Mouse (Mus musculus) stomach, embryonic 15.5 days (tissue): Measurements from ENCODE around the gene Gm8369. TPM values are rescaled to one million over a fixed set of nuclear protein-coding genes. Genes with fewer than 3 reads are reported as not detected.
"Not testable (repeated sequence)": the region's sequence is repeated elsewhere in the genome, so short reads cannot be mapped to it uniquely, and the experiment has no call there.

ENCODE experiments used
- ATAC-seq: fragments of 200-750 bp; cut with Nextera tagmentation; 2 replicates; pipeline ENCODE4 v1.8.0; 2017; ENCODE audit warnings: low read depth, moderate number of reproducible peaks, moderate TSS enrichment; ENCODE audit not compliant: insufficient read depth, low FRiP score
- H3K27ac ChIP-seq: fragments of 300-500 bp; sonication (generic); 2 replicates; pipeline ENCODE4 v1.5.1; 2015; ENCODE audit warnings: mild to moderate bottlenecking, inconsistent platforms
- H3K27me3 ChIP-seq: fragments of 300-500 bp; sonication (generic); replicated peaks from 2 replicates; pipeline ENCODE4 v1.6.1; 2015; ENCODE audit warnings: inconsistent platforms
- H3K36me3 ChIP-seq: fragments of 300-500 bp; sonication (generic); 2 replicates; pipeline ENCODE4 v1.6.1; 2015; ENCODE audit warnings: inconsistent platforms
- H3K4me1 ChIP-seq: fragments of 300-500 bp; sonication (generic); 2 replicates; pipeline ENCODE4 v1.6.1; 2015; ENCODE audit warnings: inconsistent platforms
- H3K4me2 ChIP-seq: fragments of 300-500 bp; sonication (generic); 2 replicates; pipeline ENCODE4 v1.6.1; 2015; ENCODE audit warnings: mild to moderate bottlenecking, inconsistent platforms
- H3K4me3 ChIP-seq: fragments of 300-500 bp; sonication (generic); replicated peaks from 2 replicates; pipeline ENCODE4 v1.5.1; 2015; ENCODE audit warnings: inconsistent platforms
- H3K9ac ChIP-seq: fragments of 300-500 bp; sonication (generic); 2 replicates; pipeline ENCODE4 v1.6.1; 2015; ENCODE audit warnings: inconsistent platforms
- H3K9me3 ChIP-seq: fragments of 300-500 bp; sonication (generic); 2 replicates; pipeline ENCODE4 v1.6.1; 2016; ENCODE audit warnings: inconsistent platforms
- WGBS: fragments of 180-500 bp; shearing (Covaris S2); methylation state at CpG from one replicate; pipeline ENCODE4 v1.1.7; 2015; 5-methylcytosine and 5-hydroxymethylcytosine counted together
- polyA plus RNA-seq: library from polyadenylated mRNA; unstranded; fragments of >200 nt; fragmentation: Nextera tagmentation; extraction: Ambion mirVana; gene quantifications from 2 replicates; pipeline ENCODE4 v1.2.1, GENCODE M21; 2015

Gene Gm8369
- polyA plus RNA-seq: not detected in 2 replicates

GRCm38 (mm10) chr19:11485746-11486145 lies at the start of gene Gm8369:
Gene Gm8369, plus strand, starts transcription at chr19:11485938.
- H3K9me3 ChIP-seq: no peaks in the 10 kb centered on the region
- H3K4me3 ChIP-seq: no peak within 1 kb of the TSS
- H3K9ac ChIP-seq: no peak within 1 kb of the TSS
- H3K4me2 ChIP-seq: no peak within 1 kb of the TSS
- H3K27me3 ChIP-seq: no peaks in the 10 kb centered on the region
- 59% methylated on average over 2 of the region's 2 CpGs for WGBS
- H3K36me3 ChIP-seq: no peaks in the 10 kb centered on the region
- H3K27ac ChIP-seq: no peak within 1 kb of the TSS
- H3K4me1 ChIP-seq: no peaks in the 10 kb centered on the region
- no peak for ATAC-seq

GRCm38 (mm10) chr19:11443338-11443737 lies 42.4 kb upstream of the Gm8369 start, which contains the start of gene Ms4a4b:
Gene Ms4a4b, plus strand, starts transcription at chr19:11443553.
- H3K9me3 ChIP-seq: no peaks in the 10 kb centered on the region
- H3K36me3 ChIP-seq: no peaks in the 10 kb centered on the region
- no peak within 1 kb of the TSS for H3K27ac ChIP-seq
- no peak for ATAC-seq
- H3K9ac ChIP-seq: no peak within 1 kb of the TSS
- H3K4me2 ChIP-seq: no peak within 1 kb of the TSS
- H3K4me3 ChIP-seq: no peak within 1 kb of the TSS
- H3K27me3 ChIP-seq: no peaks in the 10 kb centered on the region
- H3K4me1 ChIP-seq: no peaks in the 10 kb centered on the region

- Histone ChIP-seq H3K36me3 (no peaks in the 10 kb centered on the region), H3K4me2 (no peak overlapping the region), H3K9ac (no peak overlapping the region), H3K4me3 (no peak overlapping the region), H3K9me3 (no peaks in the 10 kb centered on the region), H3K4me1 (no peaks in the 10 kb centered on the region), H3K27me3 (no peaks in the 10 kb centered on the region), H3K27ac (no peak overlapping the region)
- 76% methylated on average over 5 of the region's 5 CpGs for WGBS
- ATAC-seq: no peak
Measured at GRCm38 (mm10) chr19:11443964-11444363, 41.8 kb upstream of the Gm8369 start.

GRCm38 (mm10) chr19:11447238-11447637 lies 38.5 kb upstream of the Gm8369 start:
- Histone ChIP-seq H3K27me3 (no peaks in the 10 kb centered on the region), H3K4me2 (no peak overlapping the region), H3K9ac (no peak overlapping the region), H3K27ac (no peak overlapping the region), H3K4me1 (no peaks in the 10 kb centered on the region), H3K36me3 (no peaks in the 10 kb centered on the region), H3K4me3 (no peak overlapping the region), H3K9me3 (no peaks in the 10 kb centered on the region)
- 82% methylated on average over 2 of the region's 2 CpGs for WGBS
- no peak for ATAC-seq

- H3K27ac ChIP-seq, ATAC-seq, H3K4me2 ChIP-seq, H3K9me3 ChIP-seq, H3K4me3 ChIP-seq, H3K4me1 ChIP-seq, H3K9ac ChIP-seq, H3K36me3 ChIP-seq, H3K27me3 ChIP-seq: not testable (repeated sequence)
- 73% methylated on average over 4 of the region's 4 CpGs for WGBS
Measured at GRCm38 (mm10) chr19:11459041-11459440, 26.7 kb upstream of the Gm8369 start.

GRCm38 (mm10) chr19:11464795-11465194 lies 20.9 kb upstream of the Gm8369 start:
- H3K4me1 ChIP-seq, ATAC-seq: not testable (repeated sequence)
- 31% methylated on average over 1 of the region's 1 CpGs for WGBS

GRCm38 (mm10) chr19:11466471-11466870 lies 19.3 kb upstream of the Gm8369 start:
- WGBS: 42% methylated on average over 5 of the region's 5 CpGs
- no peak for ATAC-seq
- H3K4me2 ChIP-seq: no peak overlapping the region
- H3K9ac ChIP-seq: no peak overlapping the region
- H3K36me3 ChIP-seq: no peaks in the 10 kb centered on the region
- H3K27ac ChIP-seq: no peak overlapping the region
- H3K4me3 ChIP-seq: no peak overlapping the region
- no peaks in the 10 kb centered on the region for H3K27me3 ChIP-seq
- no peaks in the 10 kb centered on the region for H3K9me3 ChIP-seq
- no peaks in the 10 kb centered on the region for H3K4me1 ChIP-seq

More at GRCm38 (mm10) chr19:11464795-11465194, 20.9 kb upstream of the Gm8369 start:
- H3K27me3 ChIP-seq, H3K9ac ChIP-seq, H3K4me3 ChIP-seq, H3K9me3 ChIP-seq, H3K4me2 ChIP-seq, H3K27ac ChIP-seq, H3K36me3 ChIP-seq: not testable (repeated sequence)

- not testable (repeated sequence) for H3K9me3 ChIP-seq, H3K36me3 ChIP-seq, H3K4me1 ChIP-seq, H3K4me3 ChIP-seq, H3K27me3 ChIP-seq, H3K4me2 ChIP-seq, ATAC-seq, H3K9ac ChIP-seq, H3K27ac ChIP-seq
- 62% methylated on average over 1 of the region's 1 CpGs for WGBS
Measured at GRCm38 (mm10) chr19:11468361-11468760, 17.4 kb upstream of the Gm8369 start.

GRCm38 (mm10) chr19:11469215-11469614 lies 16.5 kb upstream of the Gm8369 start, which contains the start of gene Ms4a6c:
Gene Ms4a6c, plus strand, starts transcription at chr19:11469366.
- 75% methylated on average over 4 of the region's 4 CpGs for WGBS
- ATAC-seq, H3K9ac ChIP-seq, H3K4me2 ChIP-seq, H3K27ac ChIP-seq, H3K9me3 ChIP-seq, H3K36me3 ChIP-seq, H3K4me1 ChIP-seq, H3K4me3 ChIP-seq, H3K27me3 ChIP-seq: not testable (repeated sequence)

GRCm38 (mm10) chr19:11479714-11480113 lies 6.0 kb upstream of the Gm8369 start:
- Histone ChIP-seq H3K27ac (no peak overlapping the region), H3K4me1 (no peaks in the 10 kb centered on the region), H3K9ac (no peak overlapping the region), H3K9me3 (no peaks in the 10 kb centered on the region), H3K27me3 (no peaks in the 10 kb centered on the region), H3K4me3 (no peak overlapping the region), H3K4me2 (no peak overlapping the region), H3K36me3 (no peaks in the 10 kb centered on the region)
- ATAC-seq: no peak
- WGBS: 87% methylated on average over 2 of the region's 2 CpGs

GRCm38 (mm10) chr19:11482684-11483083 lies 3.1 kb upstream of the Gm8369 start:
- H3K4me3 ChIP-seq: no peak overlapping the region
- H3K9ac ChIP-seq: no peak overlapping the region
- H3K36me3 ChIP-seq: no peaks in the 10 kb centered on the region
- H3K27ac ChIP-seq: no peak overlapping the region
- H3K9me3 ChIP-seq: no peaks in the 10 kb centered on the region
- WGBS: 80% methylated on average over 2 of the region's 2 CpGs
- H3K27me3 ChIP-seq: no peaks in the 10 kb centered on the region
- H3K4me2 ChIP-seq: no peak overlapping the region
- H3K4me1 ChIP-seq: no peaks in the 10 kb centered on the region
- ATAC-seq: no peak

- Histone ChIP-seq H3K9me3 (no peaks in the 10 kb centered on the region), H3K4me1 (no peaks in the 10 kb centered on the region), H3K4me3 (no peak overlapping the region), H3K4me2 (no peak overlapping the region), H3K27me3 (no peaks in the 10 kb centered on the region), H3K27ac (no peak overlapping the region), H3K9ac (no peak overlapping the region), H3K36me3 (no peaks in the 10 kb centered on the region)
- no peak for ATAC-seq
- 61% methylated on average over 4 of the region's 4 CpGs for WGBS
Measured at GRCm38 (mm10) chr19:11483941-11484340, 1.8 kb upstream of the Gm8369 start.

GRCm38 (mm10) chr19:11484388-11484787 lies 1.4 kb upstream of the Gm8369 start:
- no peak overlapping the region for H3K27ac ChIP-seq
- no peaks in the 10 kb centered on the region for H3K4me1 ChIP-seq
- H3K9ac ChIP-seq: no peak overlapping the region
- 69% methylated on average over 3 of the region's 3 CpGs for WGBS
- no peaks in the 10 kb centered on the region for H3K36me3 ChIP-seq
- no peak overlapping the region for H3K4me3 ChIP-seq
- no peaks in the 10 kb centered on the region for H3K9me3 ChIP-seq
- no peaks in the 10 kb centered on the region for H3K27me3 ChIP-seq
- no peak overlapping the region for H3K4me2 ChIP-seq
- no peak for ATAC-seq
